Mouse (Mus musculus) liver, embryonic 12.5 days (tissue): ENCODE measurements around the gene Tmem132c. TPM values are rescaled to one million over a fixed set of nuclear protein-coding genes. Genes with fewer than 3 reads are reported as not detected.

ENCODE experiments used
- ATAC-seq: fragments of 200-750 bp; cut with Nextera tagmentation; 2 replicates; pipeline ENCODE4 v1.8.0; 2017; ENCODE audit warnings: moderate number of reproducible peaks, mild to moderate bottlenecking, moderate library complexity
- H3K27ac ChIP-seq: fragments of 300-500 bp; sonication (generic); 2 replicates; pipeline ENCODE4 v1.5.1; 2016; ENCODE audit warnings: mild to moderate bottlenecking
- H3K27me3 ChIP-seq: fragments of 300-500 bp; sonication (generic); replicated peaks from 2 replicates; pipeline ENCODE4 v1.6.1; 2016; ENCODE audit warnings: mild to moderate bottlenecking, moderate library complexity
- H3K36me3 ChIP-seq: fragments of 300-500 bp; sonication (generic); 2 replicates; pipeline ENCODE4 v1.6.1; 2016; ENCODE audit warnings: mild to moderate bottlenecking, moderate library complexity
- H3K4me1 ChIP-seq: fragments of 300-500 bp; sonication (generic); 2 replicates; pipeline ENCODE4 v1.6.1; 2016
- H3K4me2 ChIP-seq: fragments of 300-500 bp; sonication (generic); 2 replicates; pipeline ENCODE4 v1.6.1; 2016; ENCODE audit warnings: mild to moderate bottlenecking, moderate library complexity
- H3K4me3 ChIP-seq: fragments of 300-500 bp; sonication (generic); 2 replicates; pipeline ENCODE4 v1.5.1; 2016; ENCODE audit warnings: mild to moderate bottlenecking, moderate library complexity
- H3K9ac ChIP-seq: fragments of 300-500 bp; sonication (generic); 2 replicates; pipeline ENCODE4 v1.6.1; 2016; ENCODE audit warnings: mild to moderate bottlenecking, moderate library complexity
- H3K9me3 ChIP-seq: fragments of 300-500 bp; sonication (generic); replicated peaks from 2 replicates; pipeline ENCODE4 v1.6.1; 2016; ENCODE audit warnings: mild to moderate bottlenecking, moderate library complexity
- WGBS: fragments of 180-500 bp; shearing (Covaris S2); methylation state at CpG from one replicate; pipeline ENCODE4 v1.1.7; 2016; ENCODE audit not compliant: insufficient replicate concordance; 5-methylcytosine and 5-hydroxymethylcytosine counted together
- polyA plus RNA-seq: library from polyadenylated mRNA; unstranded; fragments of >200 nt; fragmentation: Nextera tagmentation; extraction: Ambion mirVana; gene quantifications from 2 replicates; pipeline ENCODE4 v1.2.1, GENCODE M21; 2016

Tmem132c gene
- polyA plus RNA-seq, 1 experiment from 2014 or later, result 0.27 TPM

GRCm38 (mm10) chr5:127511653-127512052, 270.0 kb downstream of the Tmem132c start:
- Histone ChIP-seq H3K9ac (no peak overlapping the region), H3K4me3 (no peak overlapping the region), H3K36me3 (no peaks in the 10 kb centered on the region), H3K27ac (no peak overlapping the region), H3K4me2 (no peak overlapping the region), H3K9me3 (0 out of 2 replicates have a peak, but pooled peaks cover 4% of the 10 kb centered on the region), H3K4me1 (no peaks in the 10 kb centered on the region), H3K27me3 (no peaks in the 10 kb centered on the region)
- WGBS, result 63% methylated on average over 6 of the region's 6 CpGs
- no peak for ATAC-seq

GRCm38 (mm10) chr5:127515960-127516359, 274.4 kb downstream of the Tmem132c start:
- H3K9ac ChIP-seq, result no peak overlapping the region
- H3K9me3 ChIP-seq, result 0 out of 2 replicates have a peak, but pooled peaks cover 4% of the 10 kb centered on the region
- 77% methylated on average over 9 of the region's 9 CpGs for WGBS
- no peak overlapping the region for H3K4me2 ChIP-seq
- no peak for ATAC-seq
- H3K27me3 ChIP-seq, result no peaks in the 10 kb centered on the region
- no peak overlapping the region for H3K4me3 ChIP-seq
- no peaks in the 10 kb centered on the region for H3K4me1 ChIP-seq
- H3K27ac ChIP-seq, result no peak overlapping the region
- H3K36me3 ChIP-seq, result no peaks in the 10 kb centered on the region

DNA sequence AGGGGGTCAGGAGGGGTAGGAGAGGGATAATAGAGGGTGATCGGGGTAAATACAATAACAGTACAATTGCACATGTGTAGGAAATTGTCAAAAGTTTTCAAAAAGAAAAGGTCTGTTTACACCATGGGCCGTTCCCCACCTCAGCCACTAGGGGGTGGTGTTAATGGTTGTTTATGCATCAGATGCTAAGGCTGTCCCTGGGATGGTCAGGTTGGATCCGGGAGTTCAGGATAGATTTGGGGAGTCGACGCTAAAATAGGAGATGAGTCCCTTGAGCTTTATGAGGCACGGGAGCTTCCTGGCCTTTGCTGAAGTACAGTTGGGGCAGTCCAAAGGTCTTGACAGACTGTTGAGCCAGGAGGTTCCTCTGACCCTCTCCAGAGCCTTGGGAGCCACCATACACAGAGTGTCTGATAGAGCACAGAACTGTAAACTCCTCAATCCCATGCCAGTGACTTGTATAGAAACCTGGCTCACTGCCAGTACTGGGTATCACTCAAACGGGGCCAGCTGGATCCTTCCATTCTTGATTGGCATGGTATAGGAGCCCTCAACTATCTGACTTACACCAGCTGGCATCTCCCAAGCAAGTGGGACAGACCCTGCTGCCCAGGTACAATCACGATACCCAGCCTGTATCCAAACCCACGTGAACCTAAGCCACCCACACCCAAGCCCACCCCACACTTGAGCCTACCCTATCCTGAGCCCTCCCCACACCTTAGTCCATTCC, 281.3 kb downstream of the Tmem132c start:
- Histone ChIP-seq H3K36me3 (no peaks in the 10 kb centered on the region), H3K9me3 (no peaks in the 10 kb centered on the region), H3K27ac (no peak overlapping the region), H3K4me2 (no peak overlapping the region), H3K4me1 (no peaks in the 10 kb centered on the region), H3K27me3 (no peaks in the 10 kb centered on the region), H3K4me3 (no peak overlapping the region), H3K9ac (no peak overlapping the region)
- WGBS, result 40% methylated on average over 9 of the region's 9 CpGs
- ATAC-seq, result no peak

DNA sequence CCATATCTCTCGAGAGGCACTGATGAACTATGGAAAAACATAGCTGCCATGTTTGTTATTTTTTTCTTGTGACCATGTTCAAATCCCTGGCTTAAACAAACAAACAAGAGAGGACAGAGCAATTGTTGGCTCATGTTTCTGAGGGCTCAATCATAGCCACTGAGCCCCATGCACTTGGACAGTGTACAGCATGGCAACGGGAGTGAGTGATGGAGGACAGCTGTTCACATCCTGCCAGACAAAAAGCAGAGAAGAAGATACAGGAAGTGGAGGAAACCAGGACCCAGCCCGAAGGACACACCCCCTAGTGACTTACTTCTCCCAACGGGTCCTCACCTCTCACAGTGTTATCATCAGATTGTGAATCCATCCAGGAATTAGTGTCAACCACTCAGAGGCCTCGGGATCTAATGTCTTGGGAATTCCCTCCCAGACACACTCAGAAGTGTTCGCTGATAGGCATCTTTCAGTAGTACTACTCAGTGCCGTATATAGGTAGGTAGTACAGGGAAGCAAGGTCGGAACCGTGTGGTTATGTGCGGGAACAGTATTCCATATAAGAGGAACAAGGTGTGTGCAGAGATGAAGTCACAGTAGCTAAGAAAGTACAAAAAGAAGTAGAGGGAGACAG, 285.9 kb downstream of the Tmem132c start:
- no peaks in the 10 kb centered on the region for H3K27me3 ChIP-seq
- no peak overlapping the region for H3K9ac ChIP-seq
- no peak overlapping the region for H3K4me3 ChIP-seq
- H3K4me2 ChIP-seq, result no peak overlapping the region
- ATAC-seq, result no peak
- no peaks in the 10 kb centered on the region for H3K4me1 ChIP-seq
- no peak overlapping the region for H3K27ac ChIP-seq
- H3K9me3 ChIP-seq, result no peaks in the 10 kb centered on the region
- 60% methylated on average over 10 of the region's 10 CpGs for WGBS
- no peaks in the 10 kb centered on the region for H3K36me3 ChIP-seq

DNA sequence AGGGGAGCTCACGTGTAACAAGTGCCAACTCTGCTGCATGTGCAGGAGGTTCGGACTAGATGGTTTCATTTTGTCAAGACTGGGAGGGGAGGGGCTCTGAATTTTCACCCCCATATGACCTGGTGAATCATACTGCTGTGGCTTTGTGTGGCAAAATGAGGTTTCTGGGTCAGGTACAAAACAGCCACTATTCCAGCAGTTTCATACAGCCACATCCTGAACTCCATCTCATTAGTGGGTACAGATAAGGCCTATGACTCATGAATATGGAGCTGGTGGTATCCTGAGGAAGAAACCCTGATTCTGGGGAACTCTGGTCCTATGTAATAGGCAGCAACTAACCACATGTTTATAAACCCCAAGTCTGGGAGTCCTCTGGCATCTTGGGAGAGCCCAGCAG, 295.9 kb downstream of the Tmem132c start:
- WGBS, result 69% methylated on average over 2 of the region's 2 CpGs
- Histone ChIP-seq H3K9ac (no peak overlapping the region), H3K4me2 (no peak overlapping the region), H3K36me3 (no peaks in the 10 kb centered on the region), H3K4me1 (no peaks in the 10 kb centered on the region), H3K27ac (no peak overlapping the region), H3K9me3 (0 out of 2 replicates have a peak, but pooled peaks cover 3% of the 10 kb centered on the region), H3K27me3 (no peaks in the 10 kb centered on the region), H3K4me3 (no peak overlapping the region)
- ATAC-seq, result no peak

DNA sequence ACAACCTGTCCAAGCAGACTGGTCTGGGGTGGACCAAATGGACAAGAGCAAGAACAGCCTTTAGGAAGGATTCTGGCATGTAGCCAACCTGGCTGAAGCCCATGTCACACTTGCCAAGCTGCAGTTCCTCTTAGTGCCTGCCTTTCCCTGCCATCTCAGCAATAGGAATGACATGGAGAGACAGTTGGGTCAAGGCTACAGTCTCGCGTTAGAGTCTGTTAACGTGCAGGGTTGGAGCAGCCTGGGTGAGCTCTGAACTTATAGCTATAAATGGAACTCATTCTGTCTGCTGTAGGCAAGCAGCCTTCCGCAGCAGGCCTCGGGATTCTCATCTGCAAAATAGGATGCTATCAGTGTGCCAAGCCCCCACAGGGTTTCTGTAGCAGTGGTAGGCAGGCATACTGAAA, 305.0 kb downstream of the Tmem132c start:
- ATAC-seq, result no peak
- Histone ChIP-seq H3K9me3 (0 out of 2 replicates have a peak, but pooled peaks cover 17% of the 10 kb centered on the region), H3K4me2 (no peak overlapping the region), H3K36me3 (no peaks in the 10 kb centered on the region), H3K4me3 (no peak overlapping the region), H3K9ac (no peak overlapping the region), H3K27ac (no peak overlapping the region), H3K4me1 (no peaks in the 10 kb centered on the region), H3K27me3 (no peaks in the 10 kb centered on the region)
- WGBS, result 69% methylated on average over 5 of the region's 5 CpGs

DNA sequence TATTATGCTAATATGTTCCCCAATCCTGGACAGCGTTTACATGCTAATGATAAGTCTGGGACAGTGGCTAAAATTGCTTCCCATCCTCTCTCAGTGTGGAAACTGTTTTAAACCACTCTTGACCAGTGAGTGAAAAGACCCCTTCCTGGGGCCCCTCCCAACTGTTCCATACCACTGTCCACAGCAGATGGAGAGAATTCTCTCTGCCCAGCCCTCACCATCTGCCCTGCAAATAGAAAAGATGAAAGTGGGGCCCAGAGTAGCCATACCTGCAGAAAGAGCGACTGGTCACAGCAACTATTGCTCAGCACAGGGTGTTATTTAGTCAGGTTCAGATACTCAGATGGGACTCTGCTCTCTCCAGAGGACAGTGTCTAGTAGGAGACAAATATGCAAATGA, 306.5 kb downstream of the Tmem132c start:
- no peak overlapping the region for H3K27ac ChIP-seq

DNA sequence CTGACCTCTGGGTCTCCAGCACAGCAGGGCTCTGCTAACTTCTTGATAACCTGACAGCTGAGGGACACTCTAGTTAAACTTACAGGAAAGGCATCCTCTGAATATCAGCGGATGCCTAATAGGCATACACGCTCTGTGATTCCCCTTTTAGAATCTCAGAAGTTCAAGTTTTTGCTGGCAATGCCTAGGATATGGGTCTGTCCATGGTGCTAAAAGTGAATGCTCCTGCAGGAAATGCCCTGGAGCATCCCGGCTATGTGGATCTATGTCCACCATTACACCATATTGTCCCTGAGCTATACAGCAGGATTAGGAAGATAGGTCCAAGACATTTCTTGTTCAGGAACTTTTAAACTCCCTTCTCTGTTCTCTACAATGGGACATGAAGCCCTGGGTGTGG, 319.5 kb downstream of the Tmem132c start:
- no peaks in the 10 kb centered on the region for H3K27me3 ChIP-seq
- no peaks in the 10 kb centered on the region for H3K36me3 ChIP-seq
- 73% methylated on average over 3 of the region's 3 CpGs for WGBS
- ATAC-seq, result no peak
- H3K4me3 ChIP-seq, result no peak overlapping the region
- H3K4me2 ChIP-seq, result no peak overlapping the region
- H3K9ac ChIP-seq, result no peak overlapping the region
- H3K4me1 ChIP-seq, result no peaks in the 10 kb centered on the region
- no peak overlapping the region for H3K27ac ChIP-seq
- H3K9me3 ChIP-seq, result peaks cover 10% of the 10 kb centered on the region

More for the DNA sequence above, 306.5 kb downstream of the Tmem132c start:
- Histone ChIP-seq H3K9ac (no peak overlapping the region), H3K36me3 (no peaks in the 10 kb centered on the region), H3K4me2 (no peak overlapping the region), H3K9me3 (0 out of 2 replicates have a peak, but pooled peaks cover 18% of the 10 kb centered on the region), H3K4me3 (no peak overlapping the region), H3K27me3 (no peaks in the 10 kb centered on the region), H3K4me1 (no peaks in the 10 kb centered on the region)
- ATAC-seq, result no peak
- WGBS, result 46% methylated on average over 2 of the region's 2 CpGs

- H3K4me1 ChIP-seq, result no peaks in the 10 kb centered on the region
- 64% methylated on average over 6 of the region's 6 CpGs for WGBS
- H3K36me3 ChIP-seq, result no peaks in the 10 kb centered on the region
- no peaks in the 10 kb centered on the region for H3K27me3 ChIP-seq
- H3K9me3 ChIP-seq, result peaks cover 10% of the 10 kb centered on the region
- H3K9ac ChIP-seq, result no peak overlapping the region
- H3K4me2 ChIP-seq, result no peak overlapping the region
- ATAC-seq, result no peak
- no peak overlapping the region for H3K27ac ChIP-seq
- no peak overlapping the region for H3K4me3 ChIP-seq
Observed at GRCm38 (mm10) chr5:127567165-127567741, 325.6 kb downstream of the Tmem132c start.

DNA sequence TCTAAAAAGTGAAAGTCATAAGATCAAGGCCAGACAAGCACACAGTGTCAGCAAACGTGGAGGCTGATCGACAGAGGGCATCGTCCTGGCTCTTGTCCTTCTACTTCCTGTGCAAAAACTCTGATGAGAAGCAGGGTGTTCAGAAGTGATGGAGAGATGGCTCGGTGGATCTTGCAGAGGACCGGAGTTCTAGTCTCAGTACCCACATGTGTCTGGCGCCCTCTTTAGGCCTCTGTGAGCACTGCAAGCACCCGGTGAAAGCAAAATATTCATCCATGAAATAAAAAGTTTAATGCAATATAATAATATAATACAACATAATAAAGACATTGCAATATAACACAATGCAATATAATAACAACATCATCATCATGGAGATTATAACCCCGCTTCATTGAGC, 335.8 kb downstream of the Tmem132c start:
- H3K36me3 ChIP-seq, result no peaks in the 10 kb centered on the region
- ATAC-seq, result no peak
- no peak overlapping the region for H3K4me2 ChIP-seq
- H3K4me1 ChIP-seq, result no peaks in the 10 kb centered on the region
- no peak overlapping the region for H3K9ac ChIP-seq
- WGBS, result 48% methylated on average over 8 of the region's 8 CpGs
- H3K27me3 ChIP-seq, result peaks cover 13% of the 10 kb centered on the region
- no peaks in the 10 kb centered on the region for H3K9me3 ChIP-seq
- no peak overlapping the region for H3K4me3 ChIP-seq
- H3K27ac ChIP-seq, result no peak overlapping the region

- H3K27me3 ChIP-seq, result 0 out of 2 replicates have a peak, but pooled peaks cover 5% of the 10 kb centered on the region
- no peak overlapping the region for H3K4me3 ChIP-seq
- no peak overlapping the region for H3K4me2 ChIP-seq
- H3K9me3 ChIP-seq, result no peaks in the 10 kb centered on the region
- H3K9ac ChIP-seq, result no peak overlapping the region
- ATAC-seq, result no peak
- H3K27ac ChIP-seq, result no peak overlapping the region
- no peaks in the 10 kb centered on the region for H3K4me1 ChIP-seq
- WGBS, result 66% methylated on average over 8 of the region's 8 CpGs
- no peaks in the 10 kb centered on the region for H3K36me3 ChIP-seq
Observed at GRCm38 (mm10) chr5:127583658-127584057, 342.1 kb downstream of the Tmem132c start.

DNA sequence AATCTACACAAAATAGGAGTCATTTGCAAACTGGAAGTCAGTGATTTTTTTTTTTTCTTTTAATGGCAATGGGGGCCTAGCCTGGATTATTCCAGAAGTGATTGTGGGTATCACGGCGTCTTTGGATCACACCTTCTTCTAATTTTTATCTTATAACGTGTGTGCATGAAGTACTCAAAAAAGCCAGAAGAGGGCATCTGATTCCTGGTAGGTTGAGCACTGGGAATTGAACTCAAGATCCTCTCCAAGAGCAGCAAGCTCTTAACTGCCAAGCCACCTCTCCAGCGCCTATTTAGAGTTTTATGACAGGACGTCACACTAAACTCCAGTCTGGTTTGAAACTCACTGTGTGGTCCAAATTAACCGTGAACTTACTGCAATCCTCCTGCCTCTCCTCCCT, 346.2 kb downstream of the Tmem132c start:
- H3K9ac ChIP-seq, result no peak overlapping the region
- H3K4me3 ChIP-seq, result no peak overlapping the region
- no peak overlapping the region for H3K4me2 ChIP-seq
- no peaks in the 10 kb centered on the region for H3K9me3 ChIP-seq
- H3K4me1 ChIP-seq, result no peaks in the 10 kb centered on the region
- H3K27me3 ChIP-seq, result no peaks in the 10 kb centered on the region
- peaks cover 14% of the 10 kb centered on the region for H3K36me3 ChIP-seq
- H3K27ac ChIP-seq, result no peak overlapping the region
- no peak for ATAC-seq
- WGBS, result 59% methylated on average over 6 of the region's 6 CpGs
